Mouse (Mus musculus) midbrain, embryonic 15.5 days (tissue): ENCODE data around the gene Gm20388. TPM values are rescaled to one million over a fixed set of nuclear protein-coding genes. Genes with fewer than 3 reads are reported as not detected.
A peak's percentile ranks its signal among the peaks of the same experiment; 100 is the strongest.

Experiments
- ATAC-seq: fragments of 200-750 bp; cut with Nextera tagmentation; replicated peaks from 2 replicates; pipeline ENCODE4 v1.8.0; 2017; ENCODE audit warnings: moderate TSS enrichment
- H3K27ac ChIP-seq: fragments of 300-500 bp; sonication (generic); 2 replicates; pipeline ENCODE4 v1.5.1; 2015; ENCODE audit warnings: mild to moderate bottlenecking, inconsistent platforms
- H3K27me3 ChIP-seq: fragments of 300-500 bp; sonication (generic); replicated peaks from 2 replicates; pipeline ENCODE4 v1.6.1; 2015; ENCODE audit warnings: inconsistent platforms
- H3K36me3 ChIP-seq: fragments of 300-500 bp; sonication (generic); replicated peaks from 2 replicates; pipeline ENCODE4 v1.6.1; 2015; ENCODE audit warnings: inconsistent platforms
- H3K4me1 ChIP-seq: fragments of 300-500 bp; sonication (generic); 2 replicates; pipeline ENCODE4 v1.6.1; 2015; ENCODE audit warnings: inconsistent platforms
- H3K4me2 ChIP-seq: fragments of 300-500 bp; sonication (generic); 2 replicates; pipeline ENCODE4 v1.6.1; 2015; ENCODE audit warnings: inconsistent platforms, mild to moderate bottlenecking, moderate library complexity
- H3K4me3 ChIP-seq: fragments of 300-500 bp; sonication (generic); 2 replicates; pipeline ENCODE4 v1.5.1; 2015; ENCODE audit warnings: mild to moderate bottlenecking, inconsistent platforms
- H3K9ac ChIP-seq: fragments of 300-500 bp; sonication (generic); 2 replicates; pipeline ENCODE4 v1.6.1; 2015; ENCODE audit warnings: mild to moderate bottlenecking, inconsistent platforms
- H3K9me3 ChIP-seq: fragments of 300-500 bp; sonication (generic); 2 replicates; pipeline ENCODE4 v1.6.1; 2016; ENCODE audit warnings: inconsistent platforms
- WGBS: fragments of 180-500 bp; shearing (Covaris S2); methylation state at CpG from one replicate; pipeline ENCODE4 v1.1.7; 2015; ENCODE audit warnings: mixed read lengths; 5-methylcytosine and 5-hydroxymethylcytosine counted together
- polyA plus RNA-seq: library from polyadenylated mRNA; unstranded; fragments of >200 nt; fragmentation: Nextera tagmentation; extraction: Ambion mirVana; gene quantifications from 2 replicates; pipeline ENCODE4 v1.2.1, GENCODE M21; 2015

Gene Gm20388
- polyA plus RNA-seq, 1 experiment from 2014 or later = 5.6 TPM

DNA sequence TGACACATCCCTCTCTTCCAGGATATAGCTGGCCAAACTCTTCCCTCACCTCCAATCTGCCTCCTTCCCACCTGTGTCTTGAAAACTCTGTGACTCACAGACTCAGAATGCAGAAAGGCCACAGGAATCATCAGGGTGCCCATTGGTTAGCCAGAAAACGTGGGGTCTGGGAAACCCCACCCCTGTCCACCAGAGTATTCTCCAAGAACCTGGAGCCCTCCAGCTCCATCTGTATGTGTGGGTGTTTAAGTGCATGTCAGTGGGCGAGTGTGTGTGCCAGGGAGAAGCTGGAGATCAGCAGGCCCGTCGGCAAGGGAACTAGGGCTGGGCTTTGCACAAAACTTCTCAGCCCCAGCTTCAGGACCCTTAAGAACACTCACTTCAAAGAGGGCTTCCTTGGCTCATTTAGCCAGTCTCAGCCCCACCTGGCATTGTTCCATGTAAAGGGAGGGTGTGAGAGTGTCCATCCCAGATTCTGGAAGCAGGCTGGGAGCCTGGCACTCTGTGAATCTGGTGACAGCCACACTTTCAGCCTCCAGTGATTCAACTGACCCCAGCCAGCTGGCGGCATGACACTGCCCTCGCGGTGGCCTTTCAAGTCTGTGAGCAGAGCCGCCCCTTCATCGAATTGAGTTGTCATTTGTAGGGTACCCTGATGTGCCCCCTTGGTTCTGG lies 2509.4 kb downstream of the Gm20388 start:
- Histone ChIP-seq H3K4me3 (no peak overlapping the region), H3K27ac (no peak overlapping the region), H3K4me2 (no peak overlapping the region), H3K9ac (no peak overlapping the region), H3K4me1 (no peaks in the 10 kb centered on the region), H3K27me3 (no peaks in the 10 kb centered on the region), H3K36me3 (peaks cover 27% of the 10 kb centered on the region), H3K9me3 (no peaks in the 10 kb centered on the region)
- 66% methylated on average over 9 of the region's 9 CpGs for WGBS
- no peak for ATAC-seq

GRCm38 (mm10) chr8:122421376-122422070 lies 2510.9 kb downstream of the Gm20388 start, which contains the start of gene Il17c:
TSS of gene Il17c (plus strand) at chr8:122422020.
- Histone ChIP-seq H3K27me3 (no peaks in the 10 kb centered on the region), H3K9ac (no peak within 1 kb of the TSS), H3K27ac (no peak within 1 kb of the TSS), H3K4me3 (no peak within 1 kb of the TSS), H3K9me3 (no peaks in the 10 kb centered on the region), H3K4me2 (no peak within 1 kb of the TSS), H3K36me3 (peaks cover 12% of the 10 kb centered on the region; the same call in 1 of the 2 replicates), H3K4me1 (no peaks in the 10 kb centered on the region)
- no peak for ATAC-seq
- 82% methylated on average over 14 of the region's 14 CpGs for WGBS

GRCm38 (mm10) chr8:122423217-122423616 lies 2512.6 kb downstream of the Gm20388 start:
- no peak for ATAC-seq
- Histone ChIP-seq H3K4me2 (no peak overlapping the region), H3K9me3 (no peaks in the 10 kb centered on the region), H3K4me1 (no peaks in the 10 kb centered on the region), H3K36me3 (peaks cover 7% of the 10 kb centered on the region; the same call in 1 of the 2 replicates), H3K27ac (no peak overlapping the region), H3K4me3 (no peak overlapping the region), H3K9ac (no peak overlapping the region), H3K27me3 (no peaks in the 10 kb centered on the region)
- 86% methylated on average over 24 of the region's 24 CpGs for WGBS

GRCm38 (mm10) chr8:122423659-122424058 lies 2513.0 kb downstream of the Gm20388 start:
- no peak overlapping the region for H3K9ac ChIP-seq
- no peak for ATAC-seq
- 60% methylated on average over 5 of the region's 5 CpGs for WGBS
- H3K9me3 ChIP-seq = no peaks in the 10 kb centered on the region
- no peak overlapping the region for H3K4me2 ChIP-seq
- peaks cover 2% of the 10 kb centered on the region; the same call in 1 of the 2 replicates for H3K36me3 ChIP-seq
- H3K27ac ChIP-seq = no peak overlapping the region
- H3K27me3 ChIP-seq = no peaks in the 10 kb centered on the region
- H3K4me3 ChIP-seq = no peak overlapping the region
- H3K4me1 ChIP-seq = no peaks in the 10 kb centered on the region

GRCm38 (mm10) chr8:122426145-122426544 lies 2515.5 kb downstream of the Gm20388 start:
- H3K4me2 ChIP-seq = no peak overlapping the region
- 74% methylated on average over 9 of the region's 9 CpGs for WGBS
- no peak overlapping the region for H3K4me3 ChIP-seq
- H3K27ac ChIP-seq = no peak overlapping the region
- H3K9ac ChIP-seq = no peak overlapping the region
- no peaks in the 10 kb centered on the region for H3K36me3 ChIP-seq
- H3K9me3 ChIP-seq = no peaks in the 10 kb centered on the region
- ATAC-seq = no peak
- H3K27me3 ChIP-seq = no peaks in the 10 kb centered on the region
- H3K4me1 ChIP-seq = no peaks in the 10 kb centered on the region

DNA sequence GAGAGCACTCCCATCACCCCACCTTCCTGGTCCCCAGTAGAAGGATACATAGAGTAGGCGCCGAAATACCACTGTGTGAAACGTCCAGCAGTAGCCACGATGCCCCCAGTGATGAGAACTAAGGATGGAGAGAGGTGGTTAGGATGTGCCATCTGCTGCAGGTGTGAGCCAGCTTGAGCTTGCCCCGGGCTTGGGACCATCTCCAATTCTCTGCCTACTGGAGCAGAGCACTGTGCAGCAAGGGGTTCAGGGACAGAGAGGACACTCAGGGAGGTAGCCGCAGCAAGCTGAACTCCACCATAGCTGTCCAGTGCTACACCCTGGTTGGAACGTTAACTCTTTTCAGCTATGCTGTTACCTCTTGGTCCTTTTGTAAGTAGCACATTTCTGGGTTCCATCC lies 2517.0 kb downstream of the Gm20388 start:
- ATAC-seq = no peak
- Histone ChIP-seq H3K4me2 (no peak overlapping the region), H3K27ac (no peak overlapping the region), H3K4me1 (peaks cover 10% of the 10 kb centered on the region), H3K36me3 (no peaks in the 10 kb centered on the region), H3K9me3 (no peaks in the 10 kb centered on the region), H3K4me3 (no peak overlapping the region), H3K27me3 (no peaks in the 10 kb centered on the region), H3K9ac (no peak overlapping the region)
- 93% methylated on average over 7 of the region's 7 CpGs for WGBS

DNA sequence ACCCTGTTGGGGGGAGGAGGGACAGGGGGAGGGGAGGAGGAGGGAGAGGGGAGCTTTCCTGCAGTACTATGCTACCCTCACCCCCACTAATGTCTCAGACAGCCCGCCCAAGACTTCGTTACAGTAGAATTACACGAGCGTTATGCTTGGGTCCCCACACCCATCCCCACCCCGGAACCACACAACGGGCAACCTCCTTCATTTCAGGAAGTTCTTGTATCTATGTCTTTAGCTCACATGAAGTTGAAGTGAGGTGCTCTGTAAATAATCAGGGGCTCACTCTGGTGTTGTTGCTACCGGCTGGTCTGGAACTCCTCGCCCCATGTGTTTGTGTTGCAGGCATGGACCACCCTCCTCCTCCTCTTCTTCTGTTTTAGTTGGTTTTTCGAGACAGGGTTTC lies 2517.5 kb downstream of the Gm20388 start:
- no peak overlapping the region for H3K27ac ChIP-seq
- H3K4me1 ChIP-seq = peaks cover 13% of the 10 kb centered on the region
- H3K9ac ChIP-seq = no peak overlapping the region
- no peaks in the 10 kb centered on the region for H3K36me3 ChIP-seq
- WGBS = 91% methylated on average over 9 of the region's 9 CpGs
- H3K27me3 ChIP-seq = no peaks in the 10 kb centered on the region
- H3K4me3 ChIP-seq = no peak overlapping the region
- ATAC-seq = no peak
- H3K9me3 ChIP-seq = no peaks in the 10 kb centered on the region
- H3K4me2 ChIP-seq = no peak overlapping the region

DNA sequence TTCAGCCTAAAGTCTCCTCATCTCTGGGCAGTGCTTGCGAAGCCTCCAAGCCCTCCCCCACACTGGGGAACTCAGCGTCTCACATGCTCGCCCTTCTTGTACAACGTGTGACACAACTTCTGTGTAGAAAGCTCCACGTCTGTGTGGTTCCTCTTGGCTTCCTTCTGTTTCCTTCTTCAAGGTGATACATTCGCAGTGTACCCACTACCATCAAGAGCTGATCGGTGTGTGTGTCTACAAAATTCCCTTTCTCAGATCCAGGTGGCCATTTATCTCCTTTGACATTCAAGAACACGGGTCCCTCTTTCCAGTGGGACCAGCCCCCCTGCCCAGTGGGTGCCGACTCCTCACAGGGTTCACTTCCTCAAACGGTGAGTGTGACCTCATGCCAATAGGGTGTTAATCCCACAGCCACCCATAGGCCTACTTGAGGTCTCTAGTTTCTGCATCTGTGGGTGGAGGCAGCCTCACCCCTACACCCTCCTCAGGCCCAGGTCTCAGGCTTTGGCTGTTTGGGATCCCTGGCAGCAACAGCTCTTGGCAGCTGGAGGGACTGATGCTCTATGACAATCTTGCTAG lies 2519.5 kb downstream of the Gm20388 start:
- no peak overlapping the region for H3K4me2 ChIP-seq
- H3K4me1 ChIP-seq = peaks cover 13% of the 10 kb centered on the region
- no peak overlapping the region for H3K4me3 ChIP-seq
- WGBS = 86% methylated on average over 10 of the region's 10 CpGs
- ATAC-seq = no peak
- no peak overlapping the region for H3K27ac ChIP-seq
- no peaks in the 10 kb centered on the region for H3K9me3 ChIP-seq
- H3K27me3 ChIP-seq = no peaks in the 10 kb centered on the region
- no peak overlapping the region for H3K9ac ChIP-seq
- H3K36me3 ChIP-seq = peaks cover 5% of the 10 kb centered on the region; the same call in 1 of the 2 replicates

- no peak overlapping the region for H3K9ac ChIP-seq
- peaks cover 13% of the 10 kb centered on the region for H3K4me1 ChIP-seq
- ATAC-seq = no peak
- no peak overlapping the region for H3K4me3 ChIP-seq
- WGBS = 81% methylated on average over 3 of the region's 3 CpGs
- H3K27me3 ChIP-seq = no peaks in the 10 kb centered on the region
- no peaks in the 10 kb centered on the region for H3K9me3 ChIP-seq
- peaks cover 10% of the 10 kb centered on the region for H3K36me3 ChIP-seq
- H3K4me2 ChIP-seq = no peak overlapping the region
- no peak overlapping the region for H3K27ac ChIP-seq
Measured at GRCm38 (mm10) chr8:122430646-122431045, 2520.0 kb downstream of the Gm20388 start.

- no peak overlapping the region for H3K27ac ChIP-seq
- no peak for ATAC-seq
- H3K9me3 ChIP-seq = no peaks in the 10 kb centered on the region
- peak overlapping the region; percentile 23; the same call in 1 of the 2 replicates for H3K9ac ChIP-seq
- no peaks in the 10 kb centered on the region for H3K27me3 ChIP-seq
- peaks cover 13% of the 10 kb centered on the region for H3K4me1 ChIP-seq
- peaks cover 14% of the 10 kb centered on the region for H3K36me3 ChIP-seq
- H3K4me2 ChIP-seq = peak overlapping the region; percentile 50
- WGBS = 35% methylated on average over 18 of the region's 18 CpGs
- H3K4me3 ChIP-seq = peak overlapping the region; percentile 25
Measured at GRCm38 (mm10) chr8:122431694-122432442, 2521.2 kb downstream of the Gm20388 start.

- Histone ChIP-seq H3K9ac (peak within 1 kb of the TSS; percentile 23; the same call in 1 of the 2 replicates), H3K36me3 (peaks cover 21% of the 10 kb centered on the region), H3K4me2 (peak within 1 kb of the TSS; percentile 50), H3K4me1 (peaks cover 13% of the 10 kb centered on the region), H3K4me3 (peak within 1 kb of the TSS; percentile 25), H3K27me3 (no peaks in the 10 kb centered on the region), H3K9me3 (no peaks in the 10 kb centered on the region), H3K27ac (no peak within 1 kb of the TSS)
- 6% methylated on average over 45 of the region's 45 CpGs for WGBS
- ATAC-seq = peak; percentile 65
Measured at GRCm38 (mm10) chr8:122432443-122433268, 2522.0 kb downstream of the Gm20388 start, which contains the start of gene Cyba. TSS of gene Cyba (minus strand) at chr8:122432930.
